Mouse (Mus musculus): ENCODE measurements at regions not wholly inside any gene's neighbourhood (a gene's known extent, or its start where the extent isn't known, plus 50 kb on each side); places are given as distances from the start of the nearest gene placed in this dataset.
A peak's percentile ranks its signal among the peaks of the same experiment; 100 is the strongest.

GRCm38 (mm10) chr2:128217784-128218467, 92.1 kb downstream of the Bcl2l11 start:
- DNase-seq (ENCODE audit: low spot score): no peak

GRCm38 (mm10) chr2:128218961-128219360, 93.1 kb downstream of the Bcl2l11 start:
- DNase-seq (ENCODE audit: low spot score): no peak

GRCm38 (mm10) chr2:128221055-128221454, 95.2 kb downstream of the Bcl2l11 start:
- no peak for DNase-seq (ENCODE audit: low spot score)

GRCm38 (mm10) chr2:128221657-128222056, 95.8 kb downstream of the Bcl2l11 start:
- DNase-seq (ENCODE audit: low spot score): no peak

- no peak for DNase-seq (ENCODE audit: low spot score)
Measured at GRCm38 (mm10) chr2:128226465-128227047, 100.7 kb downstream of the Bcl2l11 start.

- no peak for DNase-seq (ENCODE audit: low spot score)
Measured at GRCm38 (mm10) chr2:128229730-128230129, 103.9 kb downstream of the Bcl2l11 start.

- DNase-seq (ENCODE audit: low spot score): no peak
Measured at GRCm38 (mm10) chr2:128230921-128231320, 105.1 kb downstream of the Bcl2l11 start.

- DNase-seq (ENCODE audit: low spot score): no peak
Measured at GRCm38 (mm10) chr2:128231338-128231737, 105.5 kb downstream of the Bcl2l11 start.

GRCm38 (mm10) chr2:128232027-128232426, 106.2 kb downstream of the Bcl2l11 start:
- no peak for DNase-seq (ENCODE audit: low spot score)

GRCm38 (mm10) chr2:128235127-128235526, 109.3 kb downstream of the Bcl2l11 start:
- no peak for DNase-seq (ENCODE audit: low spot score)

GRCm38 (mm10) chr2:128239451-128239850, 113.6 kb downstream of the Bcl2l11 start:
- no peak for DNase-seq (ENCODE audit: low spot score)

- no peak for DNase-seq (ENCODE audit: low spot score)
Measured at GRCm38 (mm10) chr2:128240054-128240453, 114.2 kb downstream of the Bcl2l11 start.

- no peak for DNase-seq (ENCODE audit: low spot score)
Measured at GRCm38 (mm10) chr2:128240536-128241279, 114.9 kb downstream of the Bcl2l11 start.

GRCm38 (mm10) chr2:128241280-128241665, 115.4 kb downstream of the Bcl2l11 start:
- no peak for DNase-seq (ENCODE audit: low spot score)

- DNase-seq (ENCODE audit: low spot score): peak; percentile 28
Measured at GRCm38 (mm10) chr2:128245544-128245943, 119.7 kb downstream of the Bcl2l11 start.

- no peak for DNase-seq (ENCODE audit: low spot score)
Measured at GRCm38 (mm10) chr2:128247967-128248366, 122.1 kb downstream of the Bcl2l11 start.

- no peak for DNase-seq (ENCODE audit: low spot score)
Measured at GRCm38 (mm10) chr2:128249188-128249587, 123.3 kb downstream of the Bcl2l11 start.

- no peak for DNase-seq (ENCODE audit: low spot score)
Measured at GRCm38 (mm10) chr2:128249607-128250006, 123.8 kb downstream of the Bcl2l11 start.

- no peak for DNase-seq (ENCODE audit: low spot score)
Measured at GRCm38 (mm10) chr2:128250841-128251240, 125.0 kb downstream of the Bcl2l11 start.

GRCm38 (mm10) chr2:128256651-128257050, 130.8 kb downstream of the Bcl2l11 start:
- no peak for DNase-seq (ENCODE audit: low spot score)

GRCm38 (mm10) chr2:128257262-128257661, 131.4 kb downstream of the Bcl2l11 start:
- DNase-seq (ENCODE audit: low spot score): no peak

GRCm38 (mm10) chr2:128263880-128264279, 138.0 kb downstream of the Bcl2l11 start:
- no peak for DNase-seq (ENCODE audit: low spot score)

Measured in left cerebral cortex, adult 11 months (tissue).